Mouse (Mus musculus): ENCODE data around the gene S100a10.

Gene S100a10

DNA sequence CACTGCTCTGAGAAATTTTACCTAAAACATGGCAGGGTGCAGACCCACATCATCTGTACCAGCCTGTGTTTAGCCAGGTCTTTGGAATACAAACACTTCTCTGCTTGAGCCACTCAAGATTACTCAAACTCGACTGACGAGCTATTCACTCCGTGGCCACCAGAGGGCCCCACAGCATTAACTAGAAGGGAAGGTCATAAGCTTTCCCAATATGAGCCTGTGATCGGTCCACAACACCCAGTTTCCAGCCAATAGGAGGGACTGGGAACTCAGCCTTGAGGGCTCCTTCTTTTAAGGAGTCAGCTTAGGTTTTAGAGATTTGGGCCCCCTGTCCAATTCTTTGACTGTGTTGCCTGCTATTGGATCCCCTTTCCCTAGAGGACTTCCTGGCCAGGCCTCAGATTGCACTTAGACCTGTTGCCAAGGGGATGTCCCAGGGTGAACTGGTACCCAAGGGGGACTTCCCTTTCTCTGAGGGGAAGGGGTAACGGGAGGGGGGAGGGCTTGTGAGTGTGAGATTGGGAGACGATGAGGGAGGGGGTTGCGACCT lies 7.7 kb upstream of the S100a10 start:
- peak; percentile 87 for DNase-seq (ENCODE audit: extremely low read depth, low read depth)

DNA sequence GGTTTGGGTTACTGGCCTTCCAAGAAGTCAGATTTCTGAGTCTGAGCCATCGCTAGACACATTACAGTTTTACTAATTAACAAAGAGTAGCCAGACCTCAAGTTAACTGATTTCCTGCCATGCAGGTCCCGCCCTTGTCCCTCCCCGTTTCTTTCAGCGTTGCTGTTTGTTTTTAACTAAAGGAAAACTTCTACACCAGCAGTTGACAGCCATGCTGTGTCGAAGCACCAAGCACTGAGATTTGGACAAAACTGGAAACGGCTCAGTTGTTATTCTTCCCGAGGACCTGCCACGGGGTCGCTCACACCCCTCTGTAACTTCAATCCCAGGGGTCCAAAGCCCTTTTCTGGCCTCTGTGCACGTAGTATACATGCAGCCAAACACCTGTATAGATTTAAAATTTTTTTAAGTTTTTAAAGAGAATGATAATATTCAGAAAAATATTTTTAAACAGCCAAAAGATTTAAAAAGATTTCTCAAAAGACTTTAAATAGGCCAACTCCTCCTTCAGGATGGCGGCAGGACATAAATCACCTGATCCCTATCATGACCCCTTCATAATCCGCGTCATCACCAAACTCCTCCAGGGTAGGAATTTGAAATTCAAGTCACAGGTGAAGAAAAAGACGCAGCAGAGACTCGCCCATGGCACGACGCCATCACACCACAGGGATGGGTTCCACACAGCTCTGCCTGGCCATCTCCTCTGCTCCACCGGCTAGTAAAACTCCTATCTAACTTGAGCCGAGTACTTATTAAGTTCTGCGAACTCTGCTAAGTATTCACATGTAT lies 6.9 kb upstream of the S100a10 start:
- DNase-seq (ENCODE audit: extremely low read depth, low read depth) = peak; percentile 58

DNA sequence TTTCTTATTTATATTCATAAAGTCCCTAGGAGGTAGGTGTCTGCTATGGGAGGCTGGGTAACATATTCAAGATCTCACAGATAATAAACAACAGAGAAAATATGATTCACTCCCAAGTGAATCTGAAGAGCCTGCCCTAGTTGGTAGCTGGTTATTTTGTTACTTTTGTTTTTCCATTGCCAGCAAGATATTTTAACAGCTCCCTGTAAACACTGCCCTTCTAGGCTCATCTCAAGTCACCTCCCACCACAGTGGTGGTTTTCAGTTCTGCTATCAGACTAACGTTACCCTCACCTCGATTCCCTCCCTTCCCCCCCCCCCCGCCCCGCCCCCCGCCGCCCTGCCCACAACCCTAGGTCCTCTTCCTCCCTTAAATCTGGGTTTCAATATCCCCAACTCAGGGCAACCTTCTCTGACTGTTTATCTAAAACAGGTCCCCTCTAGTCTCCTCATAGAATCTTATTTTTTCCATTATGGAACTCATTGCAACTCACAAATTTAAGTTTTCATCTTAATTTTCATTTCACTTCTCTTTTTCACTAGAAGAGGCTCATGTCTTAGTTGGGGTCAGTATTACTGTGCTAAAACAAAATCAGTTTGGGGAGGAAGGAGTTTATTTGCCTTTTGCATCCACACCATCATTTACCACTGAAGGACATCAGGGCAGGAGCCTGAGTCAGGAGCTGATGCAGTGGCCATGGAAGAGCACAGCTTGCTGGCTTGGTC lies 6.2 kb upstream of the S100a10 start:
- peak; percentile 36 for DNase-seq (ENCODE audit: extremely low read depth, low read depth)

DNA sequence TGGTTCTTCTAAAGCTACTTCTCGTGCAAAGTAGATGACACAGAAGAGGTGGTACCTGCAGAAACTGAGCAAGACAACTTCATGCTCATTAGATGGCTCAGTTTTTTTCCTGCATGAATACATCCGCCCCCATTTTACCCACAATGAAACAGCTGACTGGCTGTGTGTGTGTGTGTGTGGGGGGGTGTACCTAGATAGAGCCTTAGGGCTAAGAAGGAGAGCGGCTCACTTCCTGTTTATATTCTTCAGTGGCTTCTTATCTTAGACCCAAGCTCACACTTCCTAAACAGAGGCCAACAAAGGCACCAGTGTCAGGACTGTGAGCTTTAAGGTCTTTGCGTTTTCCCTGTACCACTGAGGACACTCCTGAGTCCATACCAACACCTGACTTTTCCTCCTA lies 4.9 kb upstream of the S100a10 start:
- DNase-seq (ENCODE audit: extremely low read depth, low read depth) = peak; percentile 89

DNA sequence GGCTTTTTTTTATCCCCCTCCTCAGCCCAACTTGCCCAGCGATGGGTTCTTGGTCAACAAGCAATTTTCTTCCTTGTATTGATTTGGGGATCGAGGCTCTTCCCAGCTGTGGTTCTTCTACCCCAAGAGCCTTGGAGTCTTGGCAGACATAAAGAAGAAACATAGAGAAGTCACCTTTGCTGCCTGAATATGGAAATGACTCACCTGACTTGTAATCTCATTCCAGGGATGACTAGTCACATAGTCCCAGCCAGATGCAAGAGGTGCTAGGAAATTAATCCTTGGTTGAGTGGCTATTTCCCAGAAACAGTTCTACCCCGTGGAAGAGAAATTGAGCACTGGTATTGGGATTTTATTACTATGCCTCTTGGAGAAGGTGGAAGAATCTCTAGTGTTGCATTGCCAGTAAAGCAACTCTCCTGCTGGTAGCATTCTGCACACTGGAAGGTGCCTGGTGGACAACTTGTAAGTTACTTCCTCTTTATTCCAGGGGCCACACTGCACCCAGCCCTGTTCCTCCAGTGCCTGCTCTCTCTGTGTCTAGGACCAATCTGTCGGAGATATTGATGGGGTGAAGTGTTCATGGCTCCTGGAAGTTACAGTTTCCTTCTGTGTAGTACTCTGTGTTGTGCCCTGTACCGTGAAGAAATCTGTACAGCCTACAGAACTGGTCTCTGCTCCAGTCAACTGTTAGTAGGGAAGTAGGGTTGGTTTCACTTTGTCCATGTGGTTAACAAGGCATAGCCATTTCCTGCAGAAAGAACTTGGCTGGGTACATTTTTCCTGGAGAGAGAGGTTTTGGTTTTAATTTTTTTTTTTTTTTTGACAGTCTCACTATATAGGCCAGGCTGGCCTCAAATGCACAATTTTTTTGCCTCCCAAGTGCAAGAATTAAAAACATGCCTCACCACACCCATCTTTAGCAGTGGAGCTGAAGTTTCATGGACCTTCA lies 2.7 kb upstream of the S100a10 start:
- peak; percentile 92 for DNase-seq (ENCODE audit: extremely low read depth, low read depth)

DNA sequence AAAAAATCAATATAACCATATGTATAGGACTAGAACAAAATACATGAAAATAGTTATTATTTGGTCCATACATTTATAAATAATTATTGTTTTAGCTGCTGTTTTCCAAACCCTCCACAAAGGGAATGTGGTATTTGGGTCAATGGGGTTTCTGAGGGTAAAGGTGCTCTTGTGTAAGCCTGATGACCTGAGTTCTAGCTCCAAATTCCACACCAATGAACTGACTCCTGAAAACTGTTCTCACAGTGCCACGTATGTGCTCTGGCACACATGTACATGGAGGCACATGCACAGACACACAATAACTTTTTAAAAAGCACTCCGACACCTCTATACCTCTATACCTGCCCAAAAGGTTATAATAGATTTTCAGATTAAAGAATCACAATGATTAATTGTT lies 1.6 kb upstream of the S100a10 start:
- no peak for DNase-seq (ENCODE audit: extremely low read depth, low read depth)

DNA sequence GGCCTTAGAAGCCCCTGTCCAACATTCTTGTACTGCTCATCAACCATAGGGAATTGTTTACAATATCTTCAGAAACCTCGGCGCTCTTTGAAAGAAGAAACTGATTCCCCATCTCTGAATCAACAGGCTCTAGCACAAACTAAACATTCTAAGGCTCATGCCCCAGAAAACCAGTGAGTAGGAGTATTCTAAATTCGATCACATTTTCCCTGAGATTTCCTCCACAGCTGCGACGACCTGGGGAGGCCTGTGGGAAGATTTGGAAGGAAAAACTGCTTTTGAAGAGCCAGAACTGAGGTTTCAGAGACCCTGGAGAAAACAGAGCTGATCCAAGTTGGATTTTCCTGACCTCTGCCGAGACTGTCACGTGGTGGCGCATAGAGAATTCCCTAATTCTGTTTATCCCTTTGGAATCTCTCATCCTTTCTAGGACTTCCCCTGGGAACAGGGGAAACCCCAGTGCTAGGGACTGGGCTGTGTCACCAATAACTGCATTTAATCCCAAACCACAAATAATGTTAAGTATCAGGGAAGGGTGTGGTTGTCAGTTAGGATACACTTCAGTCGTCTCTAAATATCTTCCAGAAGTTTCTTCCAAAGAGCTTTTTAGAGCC lies 1.0 kb upstream of the S100a10 start:
- no peak for DNase-seq (ENCODE audit: extremely low read depth, low read depth)

DNA sequence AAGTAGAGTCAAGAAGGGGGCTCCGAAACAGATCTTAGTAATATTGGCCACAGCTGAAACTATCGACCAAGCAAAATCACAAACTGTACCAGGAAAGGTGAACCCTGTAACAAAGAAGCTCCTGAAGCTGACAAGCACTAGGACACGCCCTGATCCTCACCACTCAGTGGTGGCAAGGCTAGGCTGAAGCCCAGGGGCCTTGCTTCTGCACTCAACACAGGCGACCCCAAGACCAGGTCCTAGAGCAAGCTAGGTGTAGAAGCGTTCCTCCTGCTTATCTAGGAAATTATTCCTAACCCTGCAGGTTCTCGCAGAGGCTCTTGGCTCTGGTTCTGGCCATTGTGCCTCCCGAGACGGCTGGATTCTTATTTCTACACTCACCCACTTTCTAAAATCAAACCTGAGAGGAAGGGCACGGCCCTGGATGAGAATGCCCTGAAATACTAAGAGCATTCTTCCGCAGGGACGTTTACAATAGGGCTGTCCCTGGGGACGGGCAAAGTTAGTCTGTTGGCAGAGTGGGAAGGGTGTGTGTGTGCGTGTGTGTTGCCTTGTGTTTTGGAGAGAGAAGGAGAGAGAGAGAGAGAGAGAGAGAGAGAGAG lies 400 bp upstream of the S100a10 start:
- no peak for DNase-seq (ENCODE audit: extremely low read depth, low read depth)

DNA sequence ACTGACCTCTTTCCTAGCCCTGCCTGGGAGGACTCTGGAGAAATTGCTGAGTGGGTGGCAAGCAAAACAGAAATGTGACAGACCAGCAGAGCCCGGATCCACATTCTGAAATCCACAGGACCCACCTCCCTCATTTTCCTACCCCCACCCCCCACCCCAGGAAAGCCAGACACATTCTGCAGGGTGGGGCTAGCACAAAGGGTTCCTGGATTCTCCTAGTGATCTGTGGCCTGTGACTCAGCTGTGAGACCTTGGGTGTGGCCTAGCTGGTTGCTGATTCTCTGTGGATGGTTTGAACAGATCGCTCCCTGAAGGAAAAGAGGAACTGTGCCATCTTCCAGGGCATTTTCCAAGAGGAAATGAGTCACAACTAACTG lies 986 bp downstream of the S100a10 start:
- peak; percentile 88 for DNase-seq (ENCODE audit: extremely low read depth, low read depth)

DNA sequence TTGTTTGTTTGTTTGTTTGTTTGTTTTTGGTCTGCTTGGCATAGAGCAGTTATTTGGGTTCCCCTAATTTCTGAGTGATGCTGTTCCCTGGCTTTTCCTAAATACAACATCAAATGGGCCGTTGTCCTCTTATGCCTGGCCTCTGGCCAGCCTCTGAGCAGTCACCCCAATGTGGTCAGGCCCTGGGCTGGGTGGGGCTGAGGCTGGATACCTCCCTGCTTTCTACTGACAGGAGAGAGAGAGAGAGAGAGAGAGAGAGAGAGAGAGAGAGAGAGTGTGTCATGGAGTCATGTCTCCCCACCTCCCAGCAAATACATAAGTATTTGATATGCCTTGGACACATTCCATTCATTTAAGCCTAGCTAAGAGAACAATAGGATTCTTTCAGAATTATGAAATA lies 1.7 kb downstream of the S100a10 start:
- DNase-seq (ENCODE audit: extremely low read depth, low read depth) = no peak

DNA sequence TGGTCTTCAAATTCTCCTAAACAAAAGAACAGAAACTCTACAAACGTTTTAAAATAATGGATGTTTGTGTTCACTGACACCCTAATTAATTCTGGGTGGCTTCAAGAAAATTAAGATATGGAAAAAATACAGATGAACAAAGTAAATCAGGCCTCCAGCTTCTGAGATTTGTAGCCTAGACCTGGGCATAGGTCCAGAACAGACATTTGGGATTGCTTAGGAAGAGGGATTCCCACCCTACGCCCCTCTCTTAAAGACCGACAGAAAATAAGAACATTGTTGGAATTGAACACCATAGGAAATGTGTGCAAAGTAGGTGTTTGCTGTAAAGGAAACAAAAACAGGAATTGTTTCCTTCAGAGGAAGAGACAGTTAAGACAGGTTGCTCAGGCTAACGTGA lies 2.6 kb downstream of the S100a10 start:
- no peak for DNase-seq (ENCODE audit: extremely low read depth, low read depth)

DNA sequence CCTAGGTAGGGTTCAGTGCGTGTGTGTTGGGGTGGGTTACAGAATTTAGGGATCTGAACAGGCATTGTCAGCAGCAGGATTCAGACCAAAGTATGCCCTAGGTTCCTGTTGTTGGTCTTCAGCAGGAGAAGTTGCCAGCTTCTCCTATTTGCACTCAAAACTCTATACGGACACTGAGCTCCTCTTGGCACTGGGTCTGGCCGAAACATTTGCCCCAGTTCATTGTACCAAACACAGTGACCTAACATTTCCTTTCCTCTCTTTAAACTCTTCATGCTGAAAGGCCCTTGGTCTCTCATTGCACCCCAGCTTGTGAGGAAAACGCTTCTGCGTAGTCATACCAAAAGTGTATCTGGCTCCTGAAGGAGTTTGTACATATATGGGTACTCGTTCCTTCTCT lies 5.1 kb downstream of the S100a10 start:
- DNase-seq (ENCODE audit: extremely low read depth, low read depth) = no peak

DNA sequence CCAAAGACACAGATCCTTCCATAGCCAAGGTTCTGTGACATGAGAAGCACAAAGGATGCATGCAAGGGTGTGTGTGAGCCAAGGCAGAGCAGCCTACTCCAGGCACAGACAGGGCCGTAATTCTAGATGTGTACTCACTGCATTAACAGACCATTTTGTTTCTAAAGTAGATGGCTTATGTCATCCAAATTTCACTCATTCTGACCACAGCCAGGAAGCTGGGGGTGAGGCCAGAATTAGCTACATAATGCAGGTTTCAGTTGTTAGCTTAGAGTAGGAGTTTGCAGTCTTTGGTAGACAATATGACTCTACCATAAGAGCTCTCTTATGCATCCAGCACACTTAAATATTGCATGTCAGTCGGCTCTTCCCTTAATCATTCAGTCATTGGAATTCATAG lies 7.5 kb downstream of the S100a10 start:
- no peak for DNase-seq (ENCODE audit: extremely low read depth, low read depth)

DNA sequence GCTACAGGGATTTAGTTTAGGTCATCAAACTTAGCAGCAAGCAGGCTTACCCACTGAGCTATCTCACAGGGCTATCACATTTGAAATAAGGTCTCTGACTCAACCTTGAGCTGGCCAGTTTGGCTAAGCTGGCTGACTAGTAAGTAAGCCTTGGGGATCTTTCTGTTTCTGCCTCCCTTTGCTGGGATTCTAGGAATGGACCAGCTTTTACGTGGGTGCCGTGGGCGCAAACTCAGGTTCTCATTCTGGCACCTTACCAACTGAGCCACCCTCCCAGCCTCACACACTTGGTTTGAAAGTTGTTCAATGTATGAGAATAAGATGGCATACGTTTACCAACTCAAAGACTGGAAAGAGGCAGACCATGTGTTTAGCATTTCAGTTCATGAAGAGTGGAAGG lies 8.3 kb downstream of the S100a10 start:
- DNase-seq (ENCODE audit: extremely low read depth, low read depth) = no peak

DNA sequence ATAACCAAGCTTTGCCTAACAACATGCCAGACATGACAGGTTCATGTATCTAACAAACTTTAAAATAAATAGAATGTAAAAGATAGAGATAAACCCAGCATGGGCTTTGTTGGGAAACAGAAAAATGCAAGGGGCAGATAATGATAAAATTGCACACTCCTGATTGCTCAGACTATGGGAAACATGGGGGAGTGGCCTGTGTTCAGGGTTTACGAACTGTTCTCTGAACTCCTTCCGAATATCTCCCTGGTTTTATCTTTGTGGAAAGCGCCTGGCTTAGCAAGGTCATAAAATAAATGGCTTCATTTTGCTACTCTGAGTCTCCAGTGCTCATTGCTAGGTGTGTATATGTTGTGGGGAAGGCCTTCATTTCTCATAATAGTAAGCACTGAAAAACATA lies 12.0 kb downstream of the S100a10 start:
- no peak for DNase-seq (ENCODE audit: extremely low read depth, low read depth)

DNA sequence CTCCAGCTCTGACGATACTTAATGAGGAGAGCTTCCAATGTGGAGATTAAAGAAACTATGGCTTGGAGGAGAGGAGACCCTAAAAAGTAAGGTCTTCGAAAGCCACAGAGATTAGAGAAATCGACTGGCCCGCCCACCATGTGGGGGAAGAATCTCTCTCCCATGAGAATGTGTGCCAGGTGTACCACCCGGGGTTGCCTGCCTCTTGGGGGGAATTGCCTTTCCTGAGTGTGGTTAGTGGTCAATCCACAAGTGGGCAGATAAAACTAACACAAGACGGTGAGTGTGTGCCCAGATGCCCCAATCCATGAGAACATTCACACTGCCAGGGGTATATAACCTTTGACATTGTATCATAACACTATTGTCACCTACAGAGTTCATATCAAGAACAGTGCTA lies 12.8 kb downstream of the S100a10 start:
- no peak for DNase-seq (ENCODE audit: extremely low read depth, low read depth)

DNA sequence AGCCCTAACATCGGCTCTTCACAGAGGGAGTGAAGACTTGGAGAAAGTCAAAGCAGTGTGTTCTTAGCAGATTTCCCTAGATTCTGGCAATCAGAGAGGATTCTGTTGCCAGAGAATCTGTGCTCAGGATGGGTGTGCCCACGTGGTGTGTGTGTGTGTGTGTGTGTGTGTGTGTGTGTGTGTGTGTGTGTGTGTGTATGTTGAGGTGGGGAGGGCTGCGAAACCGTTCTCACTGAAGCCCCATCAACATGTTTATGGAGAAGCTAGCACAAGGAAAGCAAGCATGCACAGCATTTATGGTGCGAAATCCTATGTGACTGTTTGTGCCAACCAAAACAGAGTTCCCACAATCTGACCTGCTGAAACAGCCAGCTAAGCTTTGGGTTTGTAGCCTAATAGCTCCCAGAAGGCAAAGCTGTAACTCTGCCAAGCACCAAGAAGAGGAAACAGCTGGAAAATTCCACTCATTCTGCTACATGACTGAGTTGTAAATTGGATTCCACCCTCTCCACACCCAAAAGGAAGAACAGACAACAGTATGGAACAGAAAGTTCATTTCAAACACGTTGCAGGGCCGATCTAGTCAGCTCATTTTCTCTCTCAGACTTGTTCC lies 13.7 kb downstream of the S100a10 start:
- no peak for DNase-seq (ENCODE audit: extremely low read depth, low read depth)

DNA sequence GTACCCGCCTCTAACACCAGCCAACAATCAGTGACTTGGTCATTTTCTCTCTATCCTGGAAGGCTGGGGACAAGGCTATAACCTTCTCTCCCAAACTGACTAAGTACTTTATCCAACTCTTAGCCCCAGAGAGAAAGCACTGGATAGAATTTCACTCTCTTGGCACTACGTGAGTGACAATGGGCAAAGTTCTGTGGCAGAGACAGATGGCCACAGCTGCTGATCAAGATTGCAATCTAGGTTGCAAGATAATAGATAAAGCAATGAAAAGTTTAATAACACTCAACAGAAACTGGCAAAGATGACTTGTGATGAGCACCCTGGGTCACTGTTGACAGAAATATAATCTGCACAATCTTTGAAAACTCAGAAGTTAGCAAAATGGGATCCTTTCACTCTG lies 14.2 kb downstream of the S100a10 start:
- no peak for DNase-seq (ENCODE audit: extremely low read depth, low read depth)

DNA sequence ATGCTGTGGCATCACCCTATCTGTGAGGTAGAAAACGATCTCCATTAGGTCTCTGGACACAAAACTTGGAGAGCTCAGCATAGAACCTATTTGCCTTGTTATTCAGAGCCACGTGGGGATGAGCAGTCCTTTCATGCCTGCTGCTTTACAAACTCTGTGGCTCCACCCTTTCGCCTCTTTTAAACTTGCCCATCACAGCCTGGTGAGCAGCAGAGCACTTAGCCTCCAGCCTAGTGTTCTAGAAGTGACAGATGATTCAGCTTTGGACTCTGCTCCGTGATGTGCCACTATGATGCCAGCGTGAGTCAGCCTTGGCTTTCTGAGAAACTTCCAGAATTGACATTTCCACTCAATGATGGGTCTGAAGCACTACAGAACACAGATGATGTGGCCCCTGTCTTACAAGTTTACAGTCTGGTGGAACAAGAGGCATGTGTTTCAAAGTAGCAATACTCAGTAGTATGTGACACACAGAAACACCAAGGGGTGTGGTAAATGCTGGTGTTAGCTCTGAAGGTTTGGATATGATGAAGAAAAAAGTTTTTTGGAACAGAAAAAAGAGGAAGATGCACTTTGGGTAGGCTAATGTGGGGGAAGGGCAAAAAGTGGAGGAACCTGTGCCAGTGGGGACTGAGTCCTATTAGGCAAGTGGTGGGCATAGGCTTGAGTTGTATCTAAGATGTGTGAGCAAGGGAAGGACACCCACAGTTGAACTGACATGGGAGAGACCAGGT lies 17.3 kb downstream of the S100a10 start:
- no peak for DNase-seq (ENCODE audit: extremely low read depth, low read depth)
